Mouse (Mus musculus) testis, adult 10 weeks (tissue): ENCODE measurements around the gene Cables2. TPM values are rescaled to one million over a fixed set of nuclear protein-coding genes. Genes with fewer than 3 reads are reported as not detected.

ENCODE experiments used
- polyA plus RNA-seq: library from polyadenylated mRNA; stranded (reverse); fragments of 350-450 nt; fragmentation: Illumina TruSeq; extraction: RNeasy Lipid Tissue Mini Kit (QIAGEN cat#74804); gene quantifications from one replicate; pipeline ENCODE4 v1.2.3, GENCODE M21; 2014; ENCODE audit warnings: low read depth, low replicate concordance

The Cables2 gene
- polyA plus RNA-seq = 10.9 TPM

DNA sequence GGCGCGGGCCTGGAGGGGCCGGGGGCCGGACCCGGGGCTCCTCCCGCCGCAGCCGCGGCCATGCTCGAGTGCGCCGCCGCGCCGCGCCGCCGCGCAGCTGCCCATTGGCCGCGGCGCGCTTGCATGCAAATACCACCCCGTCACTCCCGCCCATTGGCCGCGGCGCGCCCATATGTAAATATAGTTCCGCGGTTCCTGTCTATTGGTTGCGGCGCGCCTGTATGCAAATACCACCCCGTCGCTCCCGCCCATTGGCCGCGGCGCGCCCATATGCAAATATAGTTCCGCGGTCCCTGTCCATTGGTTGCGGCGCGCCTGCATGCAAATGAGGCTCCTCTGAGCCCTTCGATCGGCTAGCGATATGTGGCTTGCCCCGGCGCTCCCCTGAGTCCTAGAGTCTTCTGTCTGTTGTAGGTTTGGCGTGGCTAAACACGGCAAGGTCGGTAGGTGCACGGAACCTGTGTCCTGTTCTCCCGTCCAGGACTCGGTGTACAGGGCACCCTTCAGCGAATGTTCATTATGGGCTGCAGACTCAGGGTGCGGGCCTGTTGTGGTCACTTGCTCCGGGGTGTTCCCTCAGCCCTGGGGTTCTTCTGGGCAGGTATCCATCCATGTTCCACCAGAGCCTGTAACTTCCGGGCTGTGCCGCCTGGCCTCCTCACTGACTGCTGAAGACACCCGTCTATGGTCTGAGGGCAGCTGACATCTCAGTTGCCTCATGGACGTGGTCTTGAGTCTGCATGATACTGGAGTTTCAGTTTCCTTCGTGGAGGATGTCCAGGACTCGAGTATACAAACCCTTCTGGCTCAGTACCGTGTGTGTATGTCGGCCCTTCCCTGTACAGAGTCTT, at the start of gene Cables2:
TSS of gene Cables2 (minus strand) at position 103 of the 851 bp plus-strand sequence.

DNA sequence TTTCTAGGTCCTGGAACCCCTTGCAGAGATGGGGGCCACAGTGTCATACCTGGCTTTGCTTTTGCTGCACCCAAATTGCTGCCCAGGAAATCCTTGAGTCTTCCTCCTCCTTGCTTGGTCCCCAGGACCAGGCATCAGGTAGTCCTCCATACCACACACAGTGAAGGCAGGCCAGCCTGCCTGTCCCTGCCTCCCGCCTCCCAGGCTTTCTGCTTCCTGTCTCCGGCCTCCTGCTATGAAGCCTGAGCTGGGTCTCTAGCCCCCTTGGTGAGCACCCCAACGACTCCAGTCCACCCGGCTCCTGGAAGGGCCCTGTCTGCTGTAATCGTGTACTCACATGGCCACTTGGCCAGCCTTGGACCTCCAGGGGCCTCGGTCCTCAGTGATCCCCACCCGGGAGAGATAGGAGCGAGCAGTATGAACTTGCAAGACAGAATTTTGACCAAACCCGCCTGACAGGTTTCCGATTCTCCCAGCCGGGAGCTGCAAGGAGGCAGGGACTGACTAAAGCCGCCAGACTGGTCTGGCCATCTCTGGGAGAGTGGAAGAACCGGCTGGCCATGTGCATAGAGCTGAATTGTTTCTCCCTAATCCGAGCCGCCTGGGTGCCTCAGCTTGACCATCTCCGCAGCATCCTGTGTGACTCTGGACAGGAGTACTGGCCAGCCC, 16.3 kb upstream of the Cables2 start, which contains the start of gene Rbbp8nl:
TSS of gene Rbbp8nl (minus strand) at position 440 of the 669 bp plus-strand sequence.

DNA sequence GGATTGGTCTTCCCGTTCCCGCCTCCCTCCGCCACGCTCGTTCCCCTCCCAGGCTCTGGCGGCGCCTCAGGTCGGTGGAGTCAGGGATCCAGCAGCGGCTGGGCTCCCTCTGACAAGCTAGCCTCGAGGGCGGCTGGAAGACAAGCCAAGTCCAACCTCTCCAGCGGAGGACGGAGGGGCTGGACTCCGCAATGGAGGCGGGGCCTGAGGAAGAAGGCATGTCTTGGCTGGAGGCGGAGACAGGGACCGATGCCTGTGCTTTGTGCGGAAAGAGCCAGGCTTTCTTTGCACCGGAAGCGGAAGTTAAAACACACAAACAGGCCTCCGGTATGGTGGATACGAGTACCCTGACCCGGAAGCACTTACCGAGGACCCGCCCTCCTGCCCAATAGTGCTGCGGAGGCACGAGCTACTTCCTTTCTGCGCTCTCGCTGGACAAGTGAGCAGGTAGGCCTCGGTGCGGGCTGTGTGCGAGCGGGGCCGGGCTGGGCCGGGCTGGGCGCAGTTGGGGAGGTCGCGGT, 16.2 kb downstream of the Cables2 start, which contains the start of gene Rps21:
TSS of gene Rps21 (plus strand) at position 377 of the 521 bp plus-strand sequence.

DNA sequence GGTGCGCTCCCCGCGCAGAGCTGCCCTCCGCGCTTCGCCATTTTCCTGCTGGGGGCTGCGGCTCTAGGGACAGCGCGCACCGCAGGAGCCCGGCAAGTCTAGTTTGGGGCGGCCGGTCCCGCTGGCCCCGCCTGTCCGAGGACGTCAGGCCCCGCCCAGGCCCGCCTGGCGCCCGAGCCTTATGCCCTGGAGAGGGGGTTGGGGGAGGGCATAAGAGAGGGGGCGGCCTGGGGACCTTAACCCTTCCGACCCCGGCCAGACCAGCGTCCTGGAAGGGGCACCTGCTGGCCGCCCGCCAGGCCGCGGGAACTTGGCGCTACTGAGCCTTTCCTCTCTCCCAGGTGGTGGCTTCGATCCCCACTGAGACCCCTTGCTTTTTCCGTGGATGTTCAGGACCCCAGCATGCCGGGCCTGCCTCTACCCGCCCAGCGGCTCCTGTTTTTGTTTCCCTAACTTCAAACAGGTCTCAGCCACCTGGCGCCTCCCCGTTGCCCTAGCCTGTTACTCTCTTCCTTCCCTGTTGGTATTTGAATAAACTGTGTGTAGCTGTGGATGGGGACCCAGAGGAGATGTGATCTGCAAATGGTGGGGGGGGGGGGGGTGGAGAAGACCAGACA, 47.4 kb downstream of the Cables2 start, which contains the start of gene Lama5:
TSS of gene Lama5 (minus strand) at position 98 of the 617 bp plus-strand sequence.

Other genes starting within 250 kb of the Cables2 start
- 42.6 TPM for gene Lsm14b, start 248.5 kb downstream of the Cables2 start, polyA plus RNA-seq
- gene Psma7, start 231.1 kb downstream of the Cables2 start, polyA plus RNA-seq = 21.7 TPM
- 3.4 TPM for gene Ss18l1, start 231.0 kb downstream of the Cables2 start, polyA plus RNA-seq
- gene Mtg2, start 202.9 kb downstream of the Cables2 start, polyA plus RNA-seq = 1.1 TPM
- not detected for gene Hrh3, start 169.0 kb downstream of the Cables2 start, polyA plus RNA-seq
- 29.3 TPM for gene Osbpl2, start 154.2 kb downstream of the Cables2 start, polyA plus RNA-seq
- 20.2 TPM for gene Adrm1, start 102.0 kb downstream of the Cables2 start, polyA plus RNA-seq
- gene Lama5, start 47.6 kb downstream of the Cables2 start, polyA plus RNA-seq = 0.35 TPM
- gene Rps21, start 16.1 kb downstream of the Cables2 start, polyA plus RNA-seq = 56.7 TPM
- gene Rbbp8nl, start 16.4 kb upstream of the Cables2 start, polyA plus RNA-seq = not detected
- gene Gata5, start 61.2 kb upstream of the Cables2 start, polyA plus RNA-seq = 0.06 TPM
- gene Slco4a1, start 182.7 kb upstream of the Cables2 start, polyA plus RNA-seq = not detected
- gene Ntsr1, start 226.5 kb upstream of the Cables2 start, polyA plus RNA-seq = 0.11 TPM